Mouse (Mus musculus): Measurements from ENCODE around the gene Pdzd2. TPM values are rescaled to one million over a fixed set of nuclear protein-coding genes. Genes with fewer than 3 reads are reported as not detected.

Pdzd2 gene
- total RNA-seq, 1 experiment from 2014 or later: 14.4 TPM

DNA sequence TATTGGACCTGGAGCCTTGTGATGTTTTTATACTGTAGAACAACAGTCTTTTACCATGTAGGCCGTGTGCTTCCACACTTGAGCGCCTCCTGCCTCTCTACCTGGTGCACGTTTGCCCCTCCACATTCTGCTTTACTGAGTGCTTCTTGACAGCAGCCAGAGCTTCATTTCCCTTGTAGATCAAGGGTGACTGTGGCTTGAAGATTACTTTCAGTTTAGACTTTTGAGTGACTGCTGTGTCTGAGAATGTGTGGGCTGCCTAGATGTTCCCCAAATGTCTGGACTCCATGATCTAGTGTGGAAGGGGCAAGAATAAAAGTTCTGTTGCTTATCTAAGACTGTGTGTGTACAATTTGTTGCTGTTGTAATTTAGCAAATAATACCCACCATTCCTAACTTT is 390.8 kb downstream of the Pdzd2 start:
- no peak for DNase-seq

DNA sequence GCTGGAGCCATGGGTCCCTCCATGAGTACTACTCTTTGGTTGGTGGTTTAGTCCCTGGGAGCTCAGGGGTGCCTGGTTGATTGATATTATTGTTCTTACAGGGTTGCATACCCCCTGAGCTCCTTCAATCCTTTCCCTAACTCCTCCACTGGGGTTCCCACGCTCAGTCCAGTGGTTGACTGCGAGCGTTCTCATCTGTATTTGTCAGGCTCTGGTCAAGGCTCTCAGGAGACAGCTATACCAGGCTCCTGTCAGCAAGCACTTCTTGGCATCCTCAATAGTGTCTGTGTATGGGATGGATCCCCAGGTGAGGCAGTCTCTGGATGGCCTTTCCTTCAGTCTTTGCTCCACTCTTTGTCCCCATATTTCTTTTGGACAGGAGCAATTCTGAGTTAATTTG is 392.8 kb downstream of the Pdzd2 start:
- DNase-seq: no peak

DNA sequence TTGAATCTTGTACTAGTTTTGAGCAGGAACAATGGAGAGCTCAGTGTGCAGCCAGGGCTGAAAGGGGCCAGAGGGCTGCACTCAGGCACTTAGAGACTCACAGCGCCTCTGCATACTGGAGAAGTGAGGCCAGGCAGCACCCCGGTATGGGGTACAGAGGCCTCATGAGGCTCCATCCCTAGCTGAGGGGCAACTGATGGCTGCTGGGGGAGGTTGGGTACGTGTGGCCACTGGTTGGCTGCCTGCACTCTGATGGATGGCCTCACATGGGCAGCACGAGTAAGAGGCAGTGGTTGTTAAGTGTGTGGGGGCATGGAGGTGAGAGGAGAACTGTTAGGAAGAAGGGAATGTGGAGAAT is 398.3 kb downstream of the Pdzd2 start:
- no peak for DNase-seq

DNA sequence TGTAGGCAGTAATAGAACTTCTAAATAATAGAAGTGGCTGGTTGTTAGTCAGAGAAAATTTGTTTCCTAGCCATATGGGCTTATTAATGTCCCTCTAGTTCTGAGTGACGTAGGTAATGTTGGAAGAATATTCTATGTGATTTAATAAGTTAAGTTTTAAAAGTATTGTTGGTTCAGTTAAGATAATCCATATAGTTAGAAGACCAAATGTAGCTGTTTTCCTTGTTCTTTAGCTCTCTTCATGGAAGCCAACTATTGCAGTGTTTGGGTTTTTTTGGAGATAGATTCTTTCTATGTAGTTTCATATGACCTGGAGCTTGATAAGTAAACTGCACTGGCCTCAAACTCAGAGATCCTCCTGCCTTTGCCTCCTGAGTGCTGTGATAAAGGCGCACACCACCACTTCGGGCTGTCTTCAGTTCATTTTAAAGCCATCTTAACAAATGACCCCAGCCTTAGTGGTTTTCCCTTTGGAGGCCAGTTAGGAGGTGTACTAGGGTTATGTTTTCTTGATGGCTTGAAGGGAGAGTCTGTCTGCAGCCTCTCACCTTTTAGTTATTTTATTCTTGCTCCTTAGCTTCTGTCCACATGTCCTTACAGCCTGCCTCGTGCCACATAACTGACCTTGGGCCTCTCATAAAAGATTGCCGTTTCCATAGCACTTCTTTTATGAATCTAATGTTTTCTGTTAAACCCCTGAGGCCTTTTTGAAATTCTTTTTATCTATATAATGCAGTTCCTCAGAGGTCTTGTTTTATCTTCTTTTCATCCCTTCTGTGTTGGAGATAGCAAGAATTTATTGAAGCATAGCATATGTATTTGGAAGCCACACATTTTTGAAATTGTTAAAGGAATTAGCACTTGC is 399.0 kb downstream of the Pdzd2 start:
- no peak for DNase-seq

DNA sequence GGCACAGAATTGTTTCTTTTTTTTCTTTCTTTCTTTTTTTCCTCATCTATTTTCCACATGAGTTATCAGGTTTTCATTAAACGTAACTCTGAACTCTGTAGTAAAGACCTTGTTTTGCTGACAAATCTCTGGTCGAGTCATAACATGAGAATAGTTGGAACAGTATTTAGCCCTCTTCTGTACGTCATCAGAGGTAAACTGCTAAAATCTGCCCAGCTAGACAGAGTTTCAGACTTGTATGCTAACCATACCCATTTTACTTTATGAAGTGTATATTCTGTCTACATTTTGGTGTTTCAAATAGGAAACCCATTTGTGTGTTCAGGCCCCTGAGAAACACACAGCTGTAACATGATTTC is 402.0 kb downstream of the Pdzd2 start:
- DNase-seq: no peak

DNA sequence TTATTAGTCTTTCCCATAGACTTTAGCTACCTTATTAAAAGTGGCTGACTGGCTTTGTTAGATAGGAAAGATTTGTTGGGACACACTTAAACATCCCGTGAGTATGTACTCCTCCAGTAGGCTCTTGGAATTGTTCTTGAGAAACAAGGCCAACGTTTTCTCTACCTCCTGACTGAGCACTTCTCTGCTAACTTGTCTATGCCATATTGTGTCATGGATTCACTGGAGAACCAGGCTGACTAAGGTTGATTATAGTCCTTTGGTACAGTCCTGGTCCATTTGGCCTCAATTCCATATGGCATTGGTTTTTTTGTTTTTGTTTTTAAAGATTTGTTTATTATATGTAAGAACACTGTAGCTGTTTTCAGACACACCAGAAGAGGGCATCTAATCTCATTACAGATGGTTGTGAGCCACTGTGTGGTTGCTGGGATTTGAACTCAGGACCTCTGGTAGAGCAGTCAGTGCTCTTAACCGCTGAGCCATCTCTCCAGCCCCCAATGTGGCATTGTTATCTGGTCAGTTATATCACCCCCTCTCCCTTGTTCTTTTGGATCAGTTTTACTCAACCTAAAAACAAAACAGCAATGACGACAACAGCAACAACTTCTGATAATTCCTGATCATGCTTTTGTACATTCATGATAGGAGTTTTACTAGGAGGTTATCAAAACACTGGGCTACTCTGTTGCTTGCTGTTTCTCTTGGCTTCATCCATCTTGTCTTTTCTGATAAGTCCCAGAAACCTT is 402.5 kb downstream of the Pdzd2 start:
- no peak for DNase-seq

DNA sequence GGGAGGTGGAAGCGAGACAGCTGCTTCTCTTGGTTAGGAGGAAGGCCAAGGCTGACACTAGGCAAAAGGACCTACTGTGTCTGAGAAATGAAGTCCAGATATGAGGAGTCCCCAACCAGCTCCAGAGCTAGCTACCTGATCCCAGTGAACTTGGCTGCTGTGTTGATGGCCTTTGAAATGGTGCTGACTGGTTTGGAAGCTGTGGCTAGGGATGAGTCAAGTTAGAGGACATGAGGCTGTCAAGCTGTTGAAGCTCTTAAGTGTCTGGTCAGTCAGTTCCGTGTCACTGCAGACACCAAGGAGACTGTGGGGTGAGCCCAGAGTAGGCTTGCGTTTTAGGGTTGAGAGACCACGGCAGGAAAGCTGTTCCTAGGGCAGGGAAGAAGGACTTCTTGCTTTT is 405.3 kb downstream of the Pdzd2 start:
- DNase-seq: no peak

DNA sequence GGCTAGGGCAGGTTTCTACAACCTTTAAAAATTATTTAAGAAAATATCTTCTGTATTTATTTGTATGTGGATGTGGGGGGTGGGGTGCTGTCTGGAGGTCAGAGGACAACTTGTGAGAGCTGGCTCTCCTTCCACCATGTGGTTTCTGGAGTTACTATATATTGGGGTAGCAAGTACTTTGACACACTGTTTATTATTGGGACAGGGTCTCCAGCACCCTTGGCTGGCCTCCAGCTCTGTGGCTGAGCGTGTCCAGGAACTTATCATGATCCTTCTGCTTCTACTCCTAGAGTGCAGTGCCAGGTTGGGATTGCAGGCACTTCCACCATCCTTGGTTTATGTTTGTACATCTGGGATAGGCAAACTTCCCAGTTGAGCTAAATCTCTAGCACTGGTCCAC is 408.4 kb downstream of the Pdzd2 start:
- no peak for DNase-seq

DNA sequence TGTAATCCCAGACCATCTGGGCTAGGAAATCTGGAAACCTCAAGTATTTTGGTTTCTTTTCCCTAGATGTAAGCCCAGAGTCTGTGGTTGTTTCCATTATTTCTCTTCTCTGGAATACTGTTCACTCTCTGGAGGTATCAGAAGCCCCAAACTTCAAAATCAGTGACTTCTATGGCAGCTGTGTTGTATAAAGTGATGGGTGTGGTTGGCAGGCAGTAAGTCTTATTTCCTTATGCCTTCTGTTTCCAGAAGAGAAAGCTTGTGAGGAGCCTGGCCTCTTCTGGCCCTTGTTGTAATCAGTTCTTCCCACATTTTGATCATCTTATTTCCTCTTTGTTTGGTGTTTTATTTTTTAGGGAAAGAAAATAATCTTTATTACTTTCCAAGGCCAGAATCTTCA is 408.8 kb downstream of the Pdzd2 start:
- no peak for DNase-seq

DNA sequence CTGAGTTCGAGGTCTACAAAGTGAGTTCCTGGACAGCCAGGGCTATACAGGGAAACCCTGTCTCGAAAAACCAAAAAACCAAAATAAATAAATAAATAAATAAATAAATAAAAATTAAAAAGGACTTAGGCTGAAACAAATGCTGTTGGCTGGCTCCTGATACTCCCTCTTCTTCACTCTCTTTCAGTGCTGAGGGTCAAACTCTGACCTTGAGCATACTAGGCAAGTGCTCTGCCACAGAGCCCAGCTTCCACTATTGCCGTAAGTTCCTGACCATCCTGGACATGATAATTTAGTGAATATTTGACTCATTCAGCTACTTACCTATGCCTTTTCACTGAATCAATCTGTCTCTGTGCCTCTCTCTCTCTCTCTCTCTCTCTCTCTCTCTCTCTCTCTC is 409.3 kb downstream of the Pdzd2 start:
- DNase-seq: no peak

DNA sequence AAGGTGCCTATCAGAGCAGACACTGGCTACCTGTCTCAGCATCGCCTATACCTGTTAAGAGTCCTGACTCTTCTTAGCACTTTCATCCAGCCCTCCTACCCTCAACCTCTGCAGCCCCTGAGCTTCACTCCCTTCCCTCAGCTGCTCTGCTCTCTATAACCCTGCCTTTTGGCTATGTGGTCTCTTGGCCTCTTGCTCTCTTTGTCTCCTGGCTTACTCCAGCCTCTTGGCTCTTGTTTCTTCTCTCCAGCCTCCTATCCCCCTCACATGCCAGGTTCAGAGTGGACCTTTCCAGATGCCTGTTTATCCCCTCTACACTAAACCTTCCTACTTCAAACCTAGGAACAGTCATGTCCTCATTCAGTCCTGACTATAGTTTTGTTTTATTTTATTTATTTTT is 415.4 kb downstream of the Pdzd2 start:
- no peak for DNase-seq

DNA sequence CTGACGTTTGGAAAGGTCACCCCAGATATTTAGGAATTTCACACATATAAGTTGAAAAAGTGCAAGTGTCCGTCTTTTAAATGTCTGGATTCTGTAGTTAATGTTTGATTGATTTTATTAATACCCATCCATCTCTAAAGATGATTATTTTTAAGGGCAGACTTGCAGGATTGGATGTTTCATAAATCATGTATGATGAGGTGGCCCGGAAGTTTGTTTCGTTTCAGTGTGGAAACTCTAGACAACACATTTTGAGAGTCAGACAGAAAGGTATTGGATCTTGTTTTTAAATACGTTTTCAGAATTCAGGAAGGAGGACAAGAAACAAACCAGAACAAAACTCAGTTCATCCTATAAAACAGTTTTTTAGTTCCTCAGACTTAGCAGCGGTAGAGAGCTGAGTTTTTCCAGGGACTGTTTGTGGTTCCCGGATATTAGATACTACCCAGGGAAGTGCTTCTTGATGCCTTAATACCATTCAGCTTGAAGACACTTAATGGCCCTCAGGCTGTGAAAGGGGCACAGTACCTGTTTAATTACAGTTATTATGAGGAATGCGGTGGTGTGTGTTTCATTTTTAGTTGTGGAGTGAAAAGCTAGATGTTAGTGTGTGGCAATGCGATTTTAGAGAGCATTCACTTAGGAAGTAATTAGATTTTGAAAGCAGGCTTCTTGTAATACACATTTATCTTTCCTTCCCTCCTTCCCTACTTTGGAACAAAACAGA is 416.9 kb downstream of the Pdzd2 start:
- DNase-seq: no peak

DNA sequence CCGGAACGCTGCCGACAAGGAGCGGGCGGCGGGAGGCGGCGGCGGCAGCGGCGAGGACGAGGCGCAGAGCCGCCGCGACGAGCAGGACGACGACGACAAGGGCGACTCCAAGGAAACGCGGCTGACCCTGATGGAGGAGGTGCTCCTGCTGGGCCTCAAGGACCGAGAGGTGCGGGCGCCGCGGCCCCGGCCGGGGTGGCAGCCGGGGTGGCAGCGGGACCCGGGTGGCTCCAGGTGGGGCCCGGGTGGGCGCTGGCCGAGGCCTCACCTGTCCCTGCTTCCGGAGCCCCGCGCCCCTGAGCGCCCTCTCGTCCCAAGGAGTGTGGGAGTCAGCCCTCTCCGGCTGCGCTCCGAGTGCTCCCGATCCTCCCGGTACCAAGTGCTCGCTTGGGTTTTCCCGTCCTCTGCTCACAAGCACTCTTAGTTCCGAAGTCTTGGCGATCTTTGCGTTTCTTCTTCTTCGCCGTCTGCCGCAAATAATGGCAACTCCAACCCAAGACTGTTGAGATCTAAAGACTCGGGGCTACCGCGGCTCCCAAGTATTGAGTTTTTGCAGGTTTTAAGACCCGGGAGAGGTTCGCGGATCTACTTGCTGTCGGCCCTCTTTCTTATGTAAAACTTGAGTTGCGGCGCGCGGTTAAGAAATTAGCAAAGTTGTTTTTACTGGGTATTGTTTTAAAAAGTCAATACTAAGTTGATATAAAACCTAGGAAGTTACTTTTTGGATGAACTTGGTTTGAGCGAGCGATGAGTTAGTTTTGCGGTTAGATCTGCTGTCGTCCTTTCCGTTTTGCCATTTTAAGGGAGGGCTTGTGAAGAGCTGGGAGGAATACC is 417.7 kb downstream of the Pdzd2 start, which contains the start of gene 1810049J17Rik:
1810049J17Rik (minus strand) TSS at position 112 of the 834 bp plus-strand sequence.
- DNase-seq: peak; percentile 36

DNA sequence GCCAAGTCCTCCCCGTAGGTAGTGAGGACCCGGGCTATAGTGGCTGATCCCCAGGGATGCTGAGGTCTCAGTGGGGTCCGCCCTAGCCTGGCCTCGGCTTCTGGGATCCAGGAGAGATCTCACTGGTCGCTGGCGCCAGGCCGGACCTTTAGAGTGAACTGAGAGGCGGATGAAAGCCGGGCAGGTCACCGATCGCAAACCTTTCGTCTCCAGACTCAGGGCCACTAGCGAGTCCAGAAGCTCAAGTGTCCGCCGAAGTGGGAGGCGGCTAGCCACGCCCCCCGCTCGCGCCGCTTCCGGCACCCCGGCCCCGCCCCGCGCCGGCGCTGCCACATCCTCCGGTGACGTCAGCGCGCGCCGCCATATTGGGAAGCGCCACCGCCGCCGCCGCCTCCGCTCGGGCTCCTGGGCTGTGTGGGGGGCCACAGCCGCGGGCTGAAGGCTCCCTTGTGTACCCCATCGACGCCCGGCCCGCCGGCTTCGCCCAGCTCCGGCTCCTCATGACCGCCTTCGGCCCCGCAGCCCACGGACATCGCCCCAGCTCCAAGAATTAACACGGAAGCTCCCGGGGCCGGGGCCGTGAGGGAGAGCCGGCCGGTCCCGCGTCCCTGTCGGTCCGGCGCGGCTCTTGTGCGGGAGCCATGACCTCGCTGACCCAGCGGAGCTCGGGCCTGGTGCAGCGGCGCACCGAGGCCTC is 418.5 kb downstream of the Pdzd2 start, which contains the start of gene Golph3:
Golph3 (plus strand) TSS at position 360 of the 697 bp plus-strand sequence.
- peak; percentile 98 for DNase-seq

DNA sequence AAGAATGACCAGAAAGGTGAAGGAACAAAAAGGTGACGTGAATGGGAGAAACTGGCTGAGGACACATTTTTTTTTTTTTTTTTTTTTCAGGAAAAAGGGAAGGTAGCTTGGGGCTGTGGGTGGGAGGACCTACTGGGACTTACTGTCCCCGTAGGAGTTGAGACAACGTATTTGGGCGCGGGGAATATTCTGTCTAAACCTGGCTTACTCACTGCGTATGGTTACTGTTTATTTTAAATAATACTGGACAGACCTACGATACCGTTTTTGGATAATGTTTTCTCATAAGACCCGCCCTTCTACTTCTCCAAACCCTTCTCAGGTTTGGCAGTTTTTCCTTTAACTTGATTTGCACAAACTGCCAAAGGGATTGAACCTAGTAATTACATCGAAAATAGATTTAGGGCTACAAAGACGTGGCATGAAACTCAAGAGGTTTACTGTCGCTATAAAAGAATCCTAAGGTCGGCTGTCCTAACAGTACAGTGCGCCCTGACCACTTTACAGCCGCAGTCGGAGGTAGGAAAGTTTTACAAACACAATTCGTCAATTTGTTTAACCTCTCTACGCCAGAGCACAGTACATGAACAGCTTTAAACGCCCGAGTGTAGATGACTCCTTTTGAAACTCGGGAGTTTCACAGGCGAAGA is 419.2 kb downstream of the Pdzd2 start:
- no peak for DNase-seq

DNA sequence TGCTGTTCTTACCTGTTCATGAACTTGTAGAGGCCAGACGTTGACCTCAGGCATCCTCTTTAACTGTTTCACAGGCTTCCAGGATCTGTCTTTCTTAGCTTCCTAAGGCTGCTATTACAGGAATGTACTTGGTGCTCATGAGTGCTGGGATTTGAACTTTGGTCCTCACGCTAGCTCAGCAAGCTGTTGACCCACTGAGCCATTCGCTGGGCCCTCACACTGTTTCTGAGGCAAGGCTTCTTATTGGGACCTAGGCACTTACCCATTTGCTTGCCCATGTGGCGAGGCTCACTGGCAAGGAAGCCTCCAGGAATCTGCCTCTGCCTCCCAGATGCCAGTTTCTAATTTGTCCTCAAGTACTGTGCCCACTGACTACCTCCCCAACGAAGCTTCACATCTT is 419.8 kb downstream of the Pdzd2 start:
- DNase-seq: no peak

DNA sequence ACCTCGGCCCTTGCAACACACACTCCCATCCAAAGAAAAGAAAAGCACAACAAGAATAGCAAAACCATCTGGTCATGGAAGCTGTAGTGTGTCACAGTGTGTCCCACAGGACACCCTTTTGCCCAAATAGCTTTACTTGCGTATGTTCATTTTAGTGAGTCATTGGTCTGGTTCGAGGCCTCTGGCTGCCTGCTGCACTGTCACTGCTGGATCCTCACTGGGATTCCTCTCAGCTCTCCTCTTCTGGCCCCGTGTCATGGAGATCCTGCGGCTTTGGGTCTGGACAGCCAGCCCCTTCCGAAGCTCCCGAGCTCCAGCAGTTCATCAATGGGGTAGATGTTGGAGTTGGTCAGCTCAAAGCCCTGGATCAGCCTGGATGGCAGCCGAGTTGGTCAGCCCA is 421.3 kb downstream of the Pdzd2 start:
- no peak for DNase-seq

DNA sequence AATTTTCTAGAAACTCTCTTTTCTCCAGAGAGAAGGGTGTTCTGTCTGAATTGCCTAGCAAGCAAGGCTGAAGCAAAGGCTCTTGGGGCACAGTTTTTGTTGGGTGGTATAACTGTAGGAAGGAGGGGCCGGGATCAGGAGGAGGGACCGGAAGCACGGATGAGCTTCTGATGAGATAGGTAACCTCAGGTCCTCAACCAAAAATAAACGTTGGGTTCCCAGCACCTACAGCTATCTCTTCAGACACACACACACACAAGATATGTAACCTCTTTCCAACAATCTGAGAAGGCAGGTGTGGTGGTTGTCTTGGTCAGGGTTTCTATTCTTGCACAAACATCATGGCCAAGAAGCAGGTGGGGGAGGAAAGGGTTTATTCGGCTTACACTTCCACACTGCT is 422.4 kb downstream of the Pdzd2 start:
- no peak for DNase-seq

DNA sequence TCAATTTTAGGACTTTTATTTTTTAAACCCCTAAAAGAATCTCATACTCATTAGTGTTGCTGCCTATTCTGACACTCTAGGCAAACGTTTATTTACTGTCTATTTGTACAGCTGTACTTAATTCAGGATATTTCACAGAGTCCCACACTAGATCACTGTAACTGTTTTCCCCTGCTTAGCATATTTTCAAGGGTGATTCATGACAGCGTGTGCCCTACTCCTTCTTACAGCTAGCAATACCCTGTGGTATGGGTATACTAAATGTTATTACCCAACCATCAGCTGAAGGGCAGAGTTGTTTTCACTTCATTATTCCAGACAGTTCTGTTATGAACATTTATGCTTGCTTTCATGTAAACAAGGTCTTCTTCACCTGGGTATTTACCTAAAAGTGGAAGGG is 423.7 kb downstream of the Pdzd2 start:
- DNase-seq: no peak

DNA sequence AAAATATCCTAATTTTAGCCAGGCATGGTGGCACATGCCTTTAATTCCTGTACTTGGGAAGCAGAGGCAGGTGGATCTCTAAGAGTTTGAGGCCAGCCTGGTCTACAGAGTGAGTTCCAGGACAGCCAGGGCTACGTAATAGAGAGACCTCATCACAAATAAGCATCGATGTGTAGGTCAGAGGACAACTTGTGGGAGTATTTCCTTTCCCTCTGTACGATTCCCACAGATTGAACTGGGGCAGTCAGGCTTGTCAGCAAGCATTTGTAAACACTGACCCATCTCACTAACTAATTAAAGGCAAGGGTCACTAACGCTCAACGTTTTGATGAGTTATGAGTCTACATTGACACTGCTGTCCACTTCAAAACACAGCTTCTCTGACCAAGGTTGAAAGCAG is 425.1 kb downstream of the Pdzd2 start:
- no peak for DNase-seq

DNA sequence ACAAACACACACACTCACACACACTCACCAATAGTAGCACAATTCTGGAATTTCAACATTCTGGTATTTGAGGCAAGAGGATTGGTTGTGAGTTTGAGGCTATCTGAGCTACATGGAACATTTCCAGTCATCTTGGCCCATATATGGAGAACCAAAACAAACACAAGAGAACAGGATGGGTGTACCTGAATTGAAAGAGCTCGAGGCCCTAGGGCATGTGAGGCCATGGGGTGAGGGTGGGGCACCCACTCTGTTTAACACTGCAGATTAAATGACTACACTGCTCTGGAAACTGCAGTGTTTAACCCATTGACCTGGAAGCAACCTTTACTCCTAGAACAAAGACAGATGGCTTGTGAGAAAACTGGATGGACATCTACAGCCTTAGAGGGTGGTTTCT is 426.5 kb downstream of the Pdzd2 start:
- no peak for DNase-seq

All from adrenal gland, postnatal 25 days (tissue).